Mouse (Mus musculus): ENCODE measurements at regions not wholly inside any gene's neighbourhood (a gene's known extent, or its start where the extent isn't known, plus 50 kb on each side); places are given as distances from the start of the nearest gene placed in this dataset.

DNA sequence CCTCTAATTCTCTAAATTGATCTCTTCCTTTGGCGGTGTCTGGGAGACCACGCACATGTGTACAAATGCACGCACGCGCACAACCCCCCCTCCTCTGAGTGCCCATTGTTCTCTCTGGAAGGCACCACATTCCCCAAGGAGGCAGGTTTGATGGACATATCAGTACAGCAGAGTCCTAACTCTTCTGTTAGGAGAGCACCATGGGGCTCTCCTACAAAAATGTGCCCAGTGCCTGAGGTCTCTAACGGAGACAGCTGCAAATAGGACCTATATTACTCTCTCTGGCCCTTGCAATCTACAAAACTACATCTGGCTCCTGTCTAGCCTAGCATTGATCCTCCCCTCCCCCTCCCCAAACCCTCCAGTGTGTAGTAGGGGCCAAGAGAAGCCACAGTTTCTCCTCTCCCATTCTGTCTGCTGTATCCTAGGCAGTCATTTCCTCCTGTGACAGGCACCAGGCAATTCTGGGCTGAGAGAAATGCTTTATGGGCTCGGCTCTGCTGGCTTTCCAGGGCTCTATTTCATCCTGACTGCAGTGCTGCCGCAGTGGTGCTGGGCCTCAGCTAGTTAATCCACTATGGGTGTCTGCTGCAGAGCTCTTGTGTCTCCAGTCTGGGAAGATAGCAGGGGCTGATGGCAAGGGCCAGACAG is 340.6 kb downstream of the Rps24 start:
- TF ChIP-seq E2F4 (IDR thresholded peaks at IDR 0.05; ENCODE audit: borderline replicate concordance, low read depth, low read length) (no peak), TCF12 (IDR thresholded peaks at IDR 0.05; ENCODE audit: low read depth, low read length) (no peak), CTCF (IDR thresholded peaks at IDR 0.05 in 2 of 3, conservative IDR thresholded peaks at IDR 0.05 in 1 of 3; ENCODE audit: control insufficient read depth in 1 of 3, insufficient read depth in 1 of 3, low read depth in 2 of 3, low read length in 3 of 3, poor library complexity in 1 of 3, severe bottlenecking in 1 of 3) (no peak), KAT2A (conservative IDR thresholded peaks at IDR 0.05; ENCODE audit: low read depth, low read length) (no peak), EP300 (IDR thresholded peaks at IDR 0.05; ENCODE audit: low read depth in 1 of 2, low read length in 2 of 2) (no peak), MEF2A (IDR thresholded peaks at IDR 0.05; ENCODE audit: extremely low read depth, insufficient replicate concordance, low read depth, low read length, poor library complexity, severe bottlenecking) (no peak), POLR2A (IDR thresholded peaks at IDR 0.05; ENCODE audit: control insufficient read depth in 1 of 2, insufficient read depth in 1 of 2, low read depth in 1 of 2, low read length in 2 of 2, poor library complexity in 1 of 2) (no peak), HCFC1 (IDR thresholded peaks at IDR 0.05; ENCODE audit: low read depth, low read length) (no peak), ZC3H11A (IDR thresholded peaks at IDR 0.05; ENCODE audit: low read depth, low read length) (no peak), RCOR1 (IDR thresholded peaks at IDR 0.05; ENCODE audit: low read depth, low read length) (no peak), SMC3 (IDR thresholded peaks at IDR 0.05; ENCODE audit: low read depth, low read length) (no peak)
